ENCODE assay signal across 19 mouse cellular contexts in genomic region chr3:147016506-147016905, GRCm38 (mm10).
DNase-seq lines count a peak whose midpoint lies in the region; TF ChIP-seq lines count a peak whose summit lies in the region.
"Had no signal": no experiment of that assay in that cellular context is flagged by ENCODE, and none has a peak within 500 bp of the region (broad histone marks: within the 10 kb centered on the region; RNA-seq: fewer than 3 reads in every experiment).

No protein-coding gene starts in this region.

- no peaks in the 10 kb centered on the region for H3K4me1 ChIP-seq in midbrain, embryonic 10.5 days
- H3K4me1 ChIP-seq: forebrain, embryonic 10.5 days; forebrain, embryonic 13.5 days; heart, embryonic 13.5 days; hindbrain, embryonic 12.5 days; hindbrain, embryonic 15.5 days had no signal

- H3K27me3 ChIP-seq in midbrain, embryonic 10.5 days (ENCODE audit: low read depth, poor library complexity, severe bottlenecking) = no peaks in the 10 kb centered on the region
- H3K27me3 ChIP-seq: forebrain, embryonic 13.5 days; heart, embryonic 13.5 days; hindbrain, embryonic 12.5 days; hindbrain, embryonic 15.5 days had no signal

- WGBS in midbrain, embryonic 10.5 days = 92% methylated on average over 6 of the region's 6 CpGs

- H3K36me3 ChIP-seq in midbrain, embryonic 10.5 days = no peaks in the 10 kb centered on the region
- H3K36me3 ChIP-seq: forebrain, embryonic 10.5 days; heart, embryonic 13.5 days; hindbrain, embryonic 12.5 days; hindbrain, embryonic 15.5 days had no signal

- H3K4me3 ChIP-seq in midbrain, embryonic 10.5 days = no peak overlapping the region
- H3K4me3 ChIP-seq: forebrain, embryonic 10.5 days; forebrain, embryonic 13.5 days; heart, embryonic 13.5 days; hindbrain, embryonic 12.5 days; hindbrain, embryonic 15.5 days had no signal

- no peak for TF ChIP-seq CTCF in brain, embryonic 14.5 days (IDR thresholded peaks at IDR 0.05; ENCODE audit: borderline replicate concordance, extremely low read depth, insufficient read depth, insufficient read length)

- H3K27ac ChIP-seq in midbrain, embryonic 10.5 days (replicated peaks) = no peak overlapping the region
- H3K27ac ChIP-seq: forebrain, embryonic 10.5 days; forebrain, embryonic 13.5 days; heart, embryonic 13.5 days; hindbrain, embryonic 12.5 days; hindbrain, embryonic 15.5 days had no signal

- peak; percentile 16 to 32 for DNase-seq in cerebellum, adult 18-20 months
- DNase-seq in cerebellum, adult 8-10 months = no peak
- peak; percentile 21 for DNase-seq in brain, embryonic 14.5 days (ENCODE audit: low read depth)
- DNase-seq in cerebellum, adult 9-10 months = peak; percentile 9
- DNase-seq in cerebellum, postnatal 36 days = peak; percentile 4 to 7
- no peak for DNase-seq in midbrain, embryonic 10.5 days (ENCODE audit: low spot score)
- no peak for DNase-seq in adrenal gland, postnatal 14 days
- DNase-seq: adrenal gland, adult 2 months; adrenal gland, postnatal 25 days; gastrocnemius, postnatal 14 days; heart, adult 18-20 months; heart, postnatal 14 days; heart, postnatal 4 days; kidney, adult 2 months had no signal

- H3K9me3 ChIP-seq in midbrain, embryonic 10.5 days (replicated peaks) = no peaks in the 10 kb centered on the region
- H3K9me3 ChIP-seq: forebrain, embryonic 10.5 days; forebrain, embryonic 13.5 days; heart, embryonic 13.5 days; hindbrain, embryonic 12.5 days; hindbrain, embryonic 15.5 days had no signal

- TF ChIP-seq POLR2A in brain, embryonic 14.5 days (IDR thresholded peaks at IDR 0.05; ENCODE audit: borderline replicate concordance, extremely low read depth, insufficient read depth, insufficient read length, poor library complexity, severe bottlenecking) = no peak

Comparison
In these comparisons a context has a peak if more than half of its experiments do, and no peak if none do; other contexts are left out.
1. DNase-seq: peak in cerebellum, adult 18-20 months (2 of 2), brain, embryonic 14.5 days (single experiment), cerebellum, adult 9-10 months (single experiment) and cerebellum, postnatal 36 days (2 of 2); none in cerebellum, adult 8-10 months (single experiment), midbrain, embryonic 10.5 days (single experiment) and adrenal gland, postnatal 14 days (single experiment).